Mouse (Mus musculus): ENCODE measurements around the gene Entpd7.

DNA sequence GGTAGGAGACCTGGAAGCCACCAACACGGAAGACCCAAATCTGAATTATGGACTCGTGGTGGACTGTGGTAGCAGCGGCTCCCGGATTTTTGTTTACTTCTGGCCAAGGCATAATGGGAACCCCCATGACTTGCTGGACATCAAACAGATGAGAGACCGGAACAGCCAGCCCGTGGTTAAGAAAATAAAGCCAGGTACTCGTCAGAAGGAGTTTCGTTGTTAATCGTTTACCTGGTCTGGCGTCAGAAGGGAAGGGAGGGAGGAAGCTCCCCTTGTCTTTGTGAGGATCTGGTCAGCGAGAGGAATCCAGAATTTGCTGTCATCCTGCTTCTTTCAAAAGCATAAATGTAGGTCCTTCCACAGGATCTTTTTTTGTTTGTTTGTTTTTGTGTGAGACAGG, 14.7 kb downstream of the Entpd7 start:
- TF ChIP-seq CTCF (conservative IDR thresholded peaks at IDR 0.05; ENCODE audit: low read length) (no peak), NANOG (IDR thresholded peaks at IDR 0.05; ENCODE audit: borderline replicate concordance, low read length) (no peak), POU5F1 (IDR thresholded peaks at IDR 0.05; ENCODE audit: borderline replicate concordance, low read length) (no peak)

Data from E14TG2a.4 (cell line).